Mouse (Mus musculus) frontal cortex, adult 2 months (tissue): Measurements from ENCODE around the gene Rbms3. TPM values are rescaled to one million over a fixed set of nuclear protein-coding genes. Genes with fewer than 3 reads are reported as not detected.
A peak's percentile ranks its signal among the peaks of the same experiment; 100 is the strongest.

Source experiments
- DNase-seq, 2 experiments: peaks; one replicate each; pipeline ENCODE4 v3.0.0; 2022; ENCODE audit warnings: low spot score in 1 of 2; ENCODE audit errors: extremely low spot score in 1 of 2
- polyA plus RNA-seq: library from polyadenylated mRNA; depleted of rRNA; stranded (reverse); fragments of >200 nt; gene quantifications from 2 replicates; pipeline ENCODE4 v1.2.3, GENCODE M21; 2012

Gene Rbms3
- polyA plus RNA-seq, 1 experiment = 5.7 TPM

DNA sequence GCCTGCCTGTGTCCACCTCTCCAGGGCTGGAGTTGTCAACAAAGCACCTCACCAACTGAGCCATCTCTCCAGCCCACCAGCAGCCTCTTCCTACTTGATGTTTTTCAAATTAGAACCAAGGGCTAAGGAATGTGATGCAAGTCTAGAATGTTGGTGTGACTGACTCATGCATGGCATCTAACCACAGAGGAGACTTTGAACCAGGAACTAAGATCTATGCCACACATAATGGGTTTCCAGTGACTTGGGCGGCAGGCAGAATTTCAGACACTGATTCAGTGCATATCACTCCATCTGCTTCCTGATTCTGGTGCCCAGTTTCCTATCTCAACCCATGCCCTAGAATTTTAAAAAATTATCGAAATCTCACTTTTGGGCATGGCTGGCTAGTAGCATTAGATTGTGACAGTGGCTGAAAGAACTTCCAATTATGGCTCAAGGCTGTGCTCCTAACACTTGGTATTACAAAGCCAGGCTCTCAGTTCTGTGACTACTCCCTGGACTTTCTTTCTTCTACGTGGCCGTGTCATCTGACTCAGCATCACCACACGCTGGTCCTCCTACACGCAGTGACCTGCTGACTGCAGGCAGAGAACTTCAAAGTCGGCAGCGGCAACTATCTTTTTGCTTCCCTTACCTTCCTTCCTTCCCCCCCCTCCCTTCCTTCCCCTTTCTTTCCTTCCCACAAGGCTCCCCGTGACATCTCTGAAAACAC lies 613.0 kb downstream of the Rbms3 start:
- DNase-seq = no peak

GRCm38 (mm10) chr9:117013386-117013785 lies 616.3 kb downstream of the Rbms3 start:
- no peak for DNase-seq

DNA sequence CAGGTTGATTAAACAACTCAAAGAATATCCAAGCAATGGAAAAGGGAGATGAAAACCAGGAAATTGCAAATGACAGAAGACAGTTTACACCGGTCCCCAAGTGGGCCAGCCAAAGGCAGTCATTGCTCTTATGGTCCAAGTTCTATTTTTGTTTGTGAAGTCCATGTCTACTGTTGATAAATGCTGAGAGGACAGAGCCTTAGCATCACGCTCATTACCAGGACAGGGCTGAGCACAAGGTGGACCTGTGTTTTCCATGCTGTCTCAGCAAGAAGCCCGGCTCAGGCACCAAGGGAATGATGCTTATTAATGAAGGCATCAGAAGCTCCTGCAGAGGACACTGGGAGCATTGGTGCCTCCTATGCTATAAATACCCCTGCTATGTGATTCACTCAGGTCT lies 618.9 kb downstream of the Rbms3 start:
- no peak for DNase-seq

DNA sequence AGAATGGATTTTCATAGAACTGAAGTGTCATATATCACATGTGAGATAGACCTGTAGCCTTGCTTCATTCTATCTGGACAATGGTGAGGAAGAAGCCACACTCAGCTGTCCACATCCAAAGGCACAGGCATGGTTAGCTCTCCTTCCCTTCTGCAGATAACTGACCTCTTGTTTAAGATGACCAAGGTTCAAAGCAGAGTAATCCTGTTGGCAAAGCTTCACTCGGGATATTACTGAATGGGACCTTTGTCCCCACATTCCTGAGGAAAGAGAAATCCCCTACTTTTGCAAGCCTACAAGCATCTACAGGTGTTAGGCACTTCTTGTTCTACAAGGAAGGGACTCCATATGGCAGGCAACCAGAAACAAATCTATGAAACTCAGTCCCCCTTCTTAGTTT lies 621.5 kb downstream of the Rbms3 start:
- no peak for DNase-seq

DNA sequence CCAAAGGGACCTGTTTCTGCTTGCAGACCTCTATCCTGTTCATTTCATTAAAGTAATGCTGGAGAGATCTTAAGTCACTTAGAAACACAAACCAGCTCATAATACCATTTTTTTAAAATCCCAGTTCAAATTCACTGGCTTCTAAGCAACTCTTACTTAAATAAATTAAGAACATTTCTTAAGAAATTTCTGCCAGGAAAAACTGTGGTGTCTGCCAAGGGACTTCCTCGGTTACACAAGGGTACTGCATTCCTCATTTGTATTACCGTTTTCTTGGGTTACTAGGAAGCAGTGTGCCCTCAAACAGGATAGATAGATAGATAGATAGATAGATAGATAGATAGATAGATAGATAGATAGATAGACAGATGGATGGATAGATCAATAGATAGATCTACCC lies 627.6 kb downstream of the Rbms3 start:
- DNase-seq = no peak

- DNase-seq = no peak
These were observed 630.5 kb downstream of the Rbms3 start for GRCm38 (mm10) chr9:116999186-116999585.

GRCm38 (mm10) chr9:116990321-116990720 lies 639.4 kb downstream of the Rbms3 start:
- no peak for DNase-seq

- DNase-seq = no peak
These were observed 648.9 kb downstream of the Rbms3 start for GRCm38 (mm10) chr9:116980801-116981200.

- no peak for DNase-seq
These were observed 652.3 kb downstream of the Rbms3 start for GRCm38 (mm10) chr9:116977428-116977827.

DNA sequence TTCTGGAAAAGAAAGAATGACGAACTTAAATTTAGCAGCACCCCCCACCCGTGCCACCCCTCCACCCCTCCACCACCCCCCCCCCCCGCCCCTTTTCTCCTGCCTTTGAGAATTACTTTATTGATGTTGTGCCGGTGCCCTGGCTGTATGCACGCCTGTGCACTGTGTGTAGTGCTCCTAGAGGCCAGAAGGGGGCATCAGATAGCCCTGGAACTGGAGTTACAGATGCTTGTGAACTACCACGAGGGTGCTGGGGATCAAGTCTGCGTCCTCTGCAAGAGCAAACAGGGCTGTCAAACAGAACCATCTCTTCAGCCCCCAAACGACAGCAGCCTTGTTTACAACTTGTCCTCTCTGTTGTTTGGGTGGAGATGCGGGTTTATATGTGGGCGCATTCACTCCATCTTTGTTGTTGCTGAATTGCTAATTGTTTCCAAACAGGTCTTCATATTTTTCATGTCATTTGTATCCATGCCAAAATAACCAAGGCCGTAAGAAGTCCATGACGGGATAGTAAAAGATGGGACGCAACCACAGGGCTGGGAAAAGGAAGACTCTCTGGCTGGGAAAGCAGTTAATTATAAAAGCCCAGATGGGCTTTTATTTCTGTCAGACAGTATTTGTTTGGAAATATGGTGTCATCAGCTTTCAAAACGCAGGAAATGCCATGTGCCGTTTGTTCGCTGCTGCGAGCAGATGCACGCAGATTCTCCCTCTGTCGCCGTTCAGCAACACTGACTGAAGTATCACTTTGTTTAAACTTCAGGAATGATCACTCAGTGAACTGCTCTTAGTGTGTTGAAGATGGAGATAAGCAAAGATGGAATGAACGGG lies 652.9 kb downstream of the Rbms3 start:
- DNase-seq = peak in 1 of 2 experiments; percentile 10

GRCm38 (mm10) chr9:116975269-116975668 lies 654.4 kb downstream of the Rbms3 start:
- no peak for DNase-seq

DNA sequence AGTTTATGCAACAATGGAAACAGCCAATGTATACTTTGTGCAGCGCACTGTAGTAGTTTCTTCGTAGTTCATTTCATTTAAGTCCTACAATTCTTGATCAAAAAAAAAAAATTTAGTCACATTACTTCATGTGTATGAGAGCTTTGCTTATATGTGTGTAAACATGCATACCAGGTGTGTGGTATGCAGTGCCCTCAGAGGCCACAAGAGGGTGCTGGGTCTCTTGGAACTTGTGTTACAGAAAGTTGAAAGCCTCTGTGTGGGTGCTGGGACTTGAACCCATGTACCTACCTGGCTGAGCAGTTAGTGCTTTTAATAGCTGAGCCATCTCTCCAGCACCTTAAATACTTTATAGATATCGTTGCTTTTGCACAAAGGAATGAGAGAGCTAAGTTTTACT lies 655.6 kb downstream of the Rbms3 start:
- DNase-seq = no peak

- DNase-seq = no peak
These were observed 656.1 kb downstream of the Rbms3 start for GRCm38 (mm10) chr9:116973594-116973993.

DNA sequence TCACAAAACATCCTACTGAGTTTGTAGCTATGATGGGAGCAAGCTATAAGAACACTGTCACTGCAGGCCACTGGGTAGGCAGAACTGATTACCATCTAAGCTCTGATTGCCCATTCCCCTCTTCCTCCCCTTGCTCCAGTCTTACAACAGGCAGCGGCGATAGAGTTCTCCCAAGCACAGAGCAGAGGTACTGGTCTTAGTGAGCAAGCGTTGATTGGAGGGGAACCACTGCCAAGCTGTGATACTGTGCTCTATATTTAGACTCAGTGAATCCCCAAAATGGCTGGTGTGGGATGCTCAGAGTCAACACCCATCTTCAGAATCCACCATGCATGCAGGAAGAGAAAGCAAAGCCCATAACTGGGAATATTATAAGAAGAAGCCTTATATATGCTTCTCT lies 662.4 kb downstream of the Rbms3 start:
- no peak for DNase-seq

- DNase-seq = no peak
These were observed 664.0 kb downstream of the Rbms3 start for GRCm38 (mm10) chr9:116965691-116966090.

DNA sequence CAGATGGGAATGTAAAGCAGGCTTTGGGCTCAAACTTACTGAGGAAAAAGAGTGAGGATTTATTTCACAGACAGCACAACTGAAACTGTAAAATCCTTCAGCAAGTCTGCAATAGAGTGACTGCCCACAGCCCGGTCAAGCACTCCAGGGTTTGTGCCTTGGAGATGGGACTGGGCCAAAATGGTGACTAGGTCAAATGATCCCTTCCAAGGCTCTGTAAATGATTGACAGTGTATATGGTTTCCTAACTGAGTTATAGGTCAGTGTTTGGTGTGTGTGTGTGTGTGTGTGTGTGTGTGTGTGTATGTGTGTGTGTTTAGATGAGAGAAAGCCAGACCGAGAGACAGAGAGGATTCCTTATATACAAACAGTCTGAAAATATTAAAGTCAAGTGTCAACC lies 673.6 kb downstream of the Rbms3 start:
- DNase-seq = no peak

DNA sequence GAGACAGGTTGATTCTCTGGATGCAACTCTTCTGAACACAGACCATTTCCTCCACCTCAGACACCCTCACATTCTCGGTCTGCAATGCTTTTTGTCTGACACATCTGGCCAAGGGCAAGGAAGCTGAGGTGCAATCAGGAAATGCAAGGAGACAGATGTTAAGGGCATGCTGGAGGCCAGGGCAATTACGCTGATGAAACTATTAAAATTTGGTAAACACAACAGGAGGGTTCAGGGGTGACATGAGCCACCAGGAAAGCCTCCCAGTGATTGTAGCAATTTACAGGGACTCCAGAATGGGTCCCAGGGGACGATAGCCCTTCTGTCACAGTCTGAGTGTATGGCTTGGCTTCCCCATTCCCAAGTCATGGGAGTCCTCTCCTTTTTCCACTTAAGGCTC lies 681.5 kb downstream of the Rbms3 start:
- DNase-seq = no peak

GRCm38 (mm10) chr9:116947369-116947768 lies 682.3 kb downstream of the Rbms3 start:
- no peak for DNase-seq

- no peak for DNase-seq
These were observed 682.9 kb downstream of the Rbms3 start for GRCm38 (mm10) chr9:116946787-116947186.

DNA sequence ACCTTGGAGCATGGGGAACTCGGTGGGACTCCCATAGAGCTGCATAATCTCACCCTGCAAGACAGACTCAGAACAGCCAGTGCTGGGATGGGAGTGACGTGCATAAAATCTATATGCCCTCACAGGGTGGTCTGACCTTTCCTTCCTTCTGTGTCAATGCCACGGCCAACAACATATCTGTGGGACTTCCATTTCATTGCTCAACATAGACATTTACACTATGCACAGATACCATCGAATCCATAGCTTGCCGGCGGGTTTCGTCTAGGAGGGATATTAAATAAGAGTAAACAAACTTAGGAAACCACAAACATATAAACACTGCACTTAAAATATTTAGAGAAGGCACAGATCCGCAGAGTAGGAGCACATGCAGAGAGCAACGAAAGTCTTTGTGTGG lies 684.0 kb downstream of the Rbms3 start:
- no peak for DNase-seq

GRCm38 (mm10) chr9:116943902-116944301 lies 685.8 kb downstream of the Rbms3 start:
- DNase-seq = no peak

DNA sequence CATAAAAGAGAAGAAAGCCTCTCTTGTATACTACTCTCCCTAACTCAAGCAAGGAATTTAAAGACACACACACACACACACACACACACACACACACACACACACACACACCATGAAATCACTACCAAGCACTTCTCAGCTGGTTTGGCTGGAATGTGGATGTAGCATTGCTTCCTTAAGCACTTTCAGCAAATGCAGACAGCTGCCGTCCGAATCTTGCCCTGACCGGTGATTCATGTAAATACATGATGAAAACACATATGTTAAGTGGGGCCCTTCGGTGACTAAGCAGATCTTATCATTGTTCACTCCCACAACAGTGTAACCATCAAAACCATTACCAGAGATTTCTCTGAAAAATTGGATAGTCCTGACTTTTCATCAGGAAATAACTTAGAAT lies 688.6 kb downstream of the Rbms3 start:
- no peak for DNase-seq
